Mouse (Mus musculus) heart, postnatal 36 days (tissue): ENCODE results near the gene Cfap69. TPM values are rescaled to one million over a fixed set of nuclear protein-coding genes. Genes with fewer than 3 reads are reported as not detected.
A peak's percentile ranks its signal among the peaks of the same experiment; 100 is the strongest.

ENCODE experiments used
- DNase-seq, 2 experiments: peaks; one replicate each; pipeline ENCODE4 v3.0.0; 2021 to 2022
- intact Hi-C: fragments of 180-260 bp; cut with DNase I; formaldehyde crosslinking; loops from one replicate; pipeline ENCODE4 v1.15.1; 2025
- total RNA-seq, 2 experiments: library from RNA; stranded (reverse); gene quantifications; 2 replicates each; pipeline ENCODE4 v1.2.3; 2021

Cfap69 gene
- total RNA-seq, 2 experiments from 2014 or later, result 0.28 to 0.73 TPM

DNA sequence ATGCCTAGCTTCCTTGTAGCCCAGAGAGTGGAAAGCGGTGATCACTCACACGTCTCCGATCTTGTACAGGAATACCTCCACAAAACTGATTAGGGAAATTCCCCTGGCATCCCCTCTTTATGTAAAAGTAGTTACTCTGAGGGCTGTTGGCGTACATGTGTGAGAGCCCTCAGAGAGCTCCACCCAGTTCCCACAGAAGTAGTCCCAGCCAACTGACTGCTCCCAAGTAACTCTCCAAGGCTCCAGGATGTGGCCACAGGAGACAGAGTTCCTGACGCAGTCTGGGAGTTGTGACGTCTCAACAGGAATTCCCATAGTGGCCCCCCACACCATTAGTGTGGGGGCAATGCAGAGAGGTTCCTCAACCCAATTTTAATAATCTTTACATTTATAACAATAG, 982 bp downstream of the Cfap69 start:
- no peak for DNase-seq
- intact Hi-C loops, result loop anchor here (5.0 kb wide), 1 partner anchor 151 kb away; the partner anchor contains the start of gene Cldn12

GRCm38 (mm10) chr5:5658680-5659079, 5.4 kb downstream of the Cfap69 start:
- intact Hi-C loops, result no loop called here
- DNase-seq, result no peak

- no peak for DNase-seq
- intact Hi-C loops, result no loop called here
Observed at GRCm38 (mm10) chr5:5657932-5658331, 6.1 kb downstream of the Cfap69 start.

DNA sequence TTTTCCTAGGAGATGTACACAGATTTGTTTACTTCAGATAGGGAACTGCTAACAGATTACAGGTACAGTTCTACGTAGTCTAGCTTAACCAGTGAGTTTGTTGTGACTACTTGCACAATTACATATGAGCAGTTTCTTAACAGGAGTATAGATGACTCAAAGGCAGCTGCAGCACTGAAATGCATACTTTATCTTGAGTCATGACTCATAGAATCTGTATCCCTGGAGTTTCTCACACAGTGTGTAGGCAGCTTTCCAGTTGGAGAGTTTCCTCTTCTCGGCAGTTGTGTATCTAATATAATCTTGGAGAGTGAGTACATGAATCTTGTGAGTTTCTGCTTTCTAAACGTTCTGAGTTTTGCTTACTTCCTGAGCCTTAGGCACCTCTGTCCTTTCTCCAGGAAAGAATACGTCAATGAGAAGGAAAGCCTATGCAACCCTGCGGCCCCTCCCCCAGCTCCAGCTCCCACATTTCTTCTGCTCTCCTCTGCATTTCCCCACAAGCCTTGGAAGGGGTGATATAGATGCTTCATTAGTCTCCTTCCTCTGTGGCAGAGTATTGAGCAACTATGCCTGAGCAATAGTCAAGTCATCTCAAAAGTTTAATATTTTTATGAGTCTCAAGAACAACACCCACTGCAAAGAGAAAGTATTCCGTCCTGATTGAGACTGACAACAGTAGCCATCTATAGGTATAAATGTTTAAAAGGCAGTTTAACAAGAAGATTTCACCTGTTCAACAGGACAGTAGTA, 15.0 kb downstream of the Cfap69 start:
- no peak for DNase-seq
- intact Hi-C loops, result no loop called here

- intact Hi-C loops, result loop anchor here (2.0 kb wide), 1 partner anchor 103 kb away; the partner anchor contains the start of gene Steap1
- DNase-seq, result no peak
Observed at GRCm38 (mm10) chr5:5646173-5646572, 17.9 kb downstream of the Cfap69 start.

DNA sequence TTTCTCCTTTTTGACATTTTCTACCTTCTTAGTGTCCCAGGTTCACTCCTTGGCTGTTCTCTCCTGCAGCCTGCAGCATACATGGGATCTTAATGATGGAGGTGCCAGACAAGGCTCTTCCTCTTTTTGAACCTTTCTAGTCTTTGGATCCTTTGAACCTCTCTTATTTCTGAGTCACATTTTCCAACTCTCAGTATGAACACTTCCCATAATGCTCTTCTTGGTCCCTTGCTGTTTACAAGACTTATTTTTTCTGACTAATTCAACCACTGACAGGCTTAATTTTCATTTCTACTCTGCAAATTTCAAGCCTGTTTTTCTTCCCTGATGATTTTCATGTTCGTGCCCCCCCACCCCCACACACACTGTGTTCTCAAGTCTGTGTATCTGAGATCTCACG, 25.5 kb downstream of the Cfap69 start:
- no peak for DNase-seq
- intact Hi-C loops, result no loop called here

GRCm38 (mm10) chr5:5625491-5625890, 38.5 kb downstream of the Cfap69 start:
- intact Hi-C loops, result no loop called here
- no peak for DNase-seq

- DNase-seq, result no peak
- intact Hi-C loops, result no loop called here
Observed at GRCm38 (mm10) chr5:5618329-5618728, 45.7 kb downstream of the Cfap69 start.

DNA sequence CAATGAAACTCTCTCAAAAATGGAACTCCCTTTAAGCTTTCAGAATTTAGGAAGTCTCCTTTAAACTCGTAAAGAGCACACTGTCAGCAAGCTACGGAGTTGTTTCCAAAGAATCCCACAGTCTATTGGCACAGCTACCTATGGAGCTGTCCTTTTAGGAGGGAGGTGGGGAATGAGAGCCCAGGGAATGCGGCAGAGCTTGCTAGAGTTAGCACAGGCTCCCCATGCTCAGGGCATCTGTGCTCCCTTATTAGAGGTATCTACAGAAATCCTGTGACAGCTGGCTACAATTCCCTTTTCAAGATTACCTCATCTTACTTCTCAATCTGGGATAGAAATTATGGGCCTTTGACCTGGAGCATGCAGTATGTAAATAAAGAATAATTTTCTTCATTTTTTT, 53.5 kb downstream of the Cfap69 start:
- intact Hi-C loops, result no loop called here
- no peak for DNase-seq

DNA sequence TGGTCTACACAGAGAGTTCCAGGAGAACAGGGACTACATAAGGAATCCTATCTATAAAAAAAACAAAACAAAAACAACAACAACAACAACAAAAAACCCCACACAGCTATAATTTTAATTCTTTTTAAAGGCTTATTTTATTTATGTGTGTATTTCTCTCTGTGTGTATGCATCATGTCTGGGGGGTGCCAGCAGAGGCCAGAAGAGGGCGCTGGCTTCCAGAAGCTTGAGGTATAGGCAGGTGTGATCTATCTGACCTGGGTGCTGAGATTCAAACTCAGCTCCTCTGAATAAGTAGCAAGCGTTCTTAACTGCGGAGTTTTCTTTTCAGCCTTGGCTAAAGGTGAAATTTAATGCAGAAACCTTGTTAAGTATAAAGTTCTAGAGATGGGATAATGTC, 76.4 kb downstream of the Cfap69 start:
- no peak for DNase-seq
- intact Hi-C loops, result no loop called here

GRCm38 (mm10) chr5:5573749-5574317, 90.2 kb downstream of the Cfap69 start, which contains the start of gene Gm8773:
Gene Gm8773 (plus strand): TSS chr5:5573799.
- peak; percentile 3 to 5 for DNase-seq

DNA sequence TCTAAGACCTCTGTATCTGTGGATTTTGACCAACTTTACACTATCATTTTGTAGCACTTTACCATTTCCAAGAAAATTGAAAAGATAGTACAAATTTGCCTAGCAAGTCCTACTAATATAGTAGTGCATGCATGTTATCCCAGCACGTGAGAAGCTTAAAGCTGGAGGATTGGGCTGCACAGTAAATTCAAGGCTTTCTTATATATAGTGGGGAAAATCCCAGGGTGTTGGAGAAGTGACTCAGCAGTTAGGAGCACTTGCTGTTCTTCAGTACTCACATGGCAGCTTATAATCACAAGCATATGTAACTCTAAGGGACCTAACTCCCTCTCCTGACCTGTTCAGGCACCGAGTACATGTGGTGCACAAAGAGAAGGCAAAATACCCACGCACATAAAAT, 101.6 kb downstream of the Cfap69 start:
- intact Hi-C loops, result no loop called here
- DNase-seq, result no peak

More at GRCm38 (mm10) chr5:5573749-5574317, 90.2 kb downstream of the Cfap69 start, which contains the start of gene Gm8773:
- intact Hi-C loops, result no loop called here

- intact Hi-C loops, result no loop called here
- DNase-seq, result no peak
Observed at GRCm38 (mm10) chr5:5561041-5561706, 102.9 kb downstream of the Cfap69 start.

- DNase-seq, result no peak
- intact Hi-C loops, result loop anchor here (2.0 kb wide), 1 partner anchor 45 kb away; the partner anchor contains the start of gene Cldn12
Observed at GRCm38 (mm10) chr5:5559798-5560197, 104.2 kb downstream of the Cfap69 start.

- intact Hi-C loops, result loop anchor here (2.0 kb wide), 1 partner anchor 44 kb away; the partner anchor contains the start of gene Cldn12
- peak; percentile 93 to 96 for DNase-seq
Observed at GRCm38 (mm10) chr5:5559079-5559740, 104.8 kb downstream of the Cfap69 start, which contains the start of gene Gtpbp10. Gene Gtpbp10 (minus strand): TSS chr5:5559538.

GRCm38 (mm10) chr5:5551110-5551509, 112.9 kb downstream of the Cfap69 start:
- intact Hi-C loops, result no loop called here

GRCm38 (mm10) chr5:5540385-5540784, 123.7 kb downstream of the Cfap69 start:
- intact Hi-C loops, result no loop called here
- no peak for DNase-seq

More at GRCm38 (mm10) chr5:5551110-5551509, 112.9 kb downstream of the Cfap69 start:
- DNase-seq, result no peak

DNA sequence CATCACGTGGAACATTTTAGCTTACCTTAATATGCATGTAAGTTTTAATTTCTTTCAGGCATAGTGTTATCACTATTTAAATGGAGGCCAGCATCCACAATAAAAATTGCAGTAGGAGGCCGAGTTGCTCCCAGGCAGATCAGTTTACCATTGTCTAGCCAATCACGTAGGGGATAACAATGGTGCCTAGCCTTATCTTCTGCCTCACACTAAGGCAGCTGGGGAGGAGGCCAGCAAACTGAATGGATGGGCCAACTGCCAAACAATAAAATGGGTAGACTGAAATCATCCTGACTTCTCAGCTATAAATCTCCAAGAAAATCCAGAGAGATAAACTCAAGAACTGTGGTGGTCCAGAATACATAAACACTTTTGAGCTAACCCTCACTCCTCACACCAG, 124.3 kb downstream of the Cfap69 start:
- intact Hi-C loops, result no loop called here
- no peak for DNase-seq

DNA sequence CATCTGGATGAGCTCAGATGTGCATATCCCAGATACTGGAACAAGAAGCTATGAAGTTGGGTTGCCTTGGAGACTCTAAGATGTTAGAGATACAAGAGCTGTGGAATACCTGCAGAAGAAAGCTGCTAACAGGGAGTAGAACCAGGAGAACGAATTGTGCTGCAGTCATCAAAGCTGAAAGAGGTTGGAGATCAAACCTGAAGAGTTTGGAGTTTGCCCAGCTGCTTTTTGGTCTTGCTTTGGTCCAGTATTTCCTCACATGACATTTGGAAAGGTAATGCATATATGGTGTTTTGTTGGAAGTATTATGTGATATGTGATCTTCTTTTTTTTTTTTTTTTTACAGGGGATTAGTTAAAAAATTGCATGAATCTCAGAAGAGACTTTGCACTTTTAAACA, 127.9 kb downstream of the Cfap69 start:
- no peak for DNase-seq
- intact Hi-C loops, result no loop called here

GRCm38 (mm10) chr5:5533656-5534420, 130.2 kb downstream of the Cfap69 start:
- intact Hi-C loops, result no loop called here
- DNase-seq, result no peak
